Mouse (Mus musculus): ENCODE measurements at regions not wholly inside any gene's neighbourhood (a gene's known extent, or its start where the extent isn't known, plus 50 kb on each side); places are given as distances from the start of the nearest gene placed in this dataset.
"Not testable (repeated sequence)": the region's sequence is repeated elsewhere in the genome, so short reads cannot be mapped to it uniquely, and the experiment has no call there.

GRCm38 (mm10) chr2:11067384-11067783 is 104.5 kb upstream of the Prkcq start:
- no peak for TF ChIP-seq POLR2A (IDR thresholded peaks at IDR 0.05; ENCODE audit: borderline replicate concordance, control insufficient read depth, low read depth, low read length)
- no peak for TF ChIP-seq CTCF (IDR thresholded peaks at IDR 0.05; ENCODE audit: control insufficient read depth, insufficient read depth, low read length)
- no peak overlapping the region for H3K4me3 ChIP-seq (replicated peaks; ENCODE audit: control insufficient read depth, low read depth, low read length)
- no peak overlapping the region for H3K27ac ChIP-seq (ENCODE audit: control insufficient read depth, insufficient read depth, low read depth, low read length, poor library complexity)
- H3K4me1 ChIP-seq (ENCODE audit: control insufficient read depth, insufficient read depth, low read length), result no peaks in the 10 kb centered on the region
- 78% methylated on average over 4 of the region's 4 CpGs for WGBS

DNA sequence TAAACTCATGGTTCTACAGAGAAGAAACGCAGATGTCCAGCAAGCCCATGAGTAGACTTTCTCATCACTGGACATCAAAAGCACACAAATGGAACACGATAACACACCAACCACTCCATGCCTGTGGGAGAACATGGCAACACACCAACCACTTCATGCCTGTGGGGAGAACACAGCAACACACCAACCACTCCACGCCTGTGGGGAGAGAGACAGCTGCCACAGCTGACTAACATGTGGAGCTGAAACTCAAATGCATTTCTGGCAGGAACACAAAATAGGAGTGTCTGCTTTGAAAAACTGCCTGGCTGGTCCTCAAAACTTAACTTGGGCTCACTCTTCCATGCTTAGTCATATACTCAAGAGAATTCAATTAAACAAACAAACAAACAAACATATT is 88.4 kb upstream of the Prkcq start:
- H3K4me1 ChIP-seq (ENCODE audit: control insufficient read depth, insufficient read depth, low read length), result no peaks in the 10 kb centered on the region
- H3K4me3 ChIP-seq (replicated peaks; ENCODE audit: control insufficient read depth, low read depth, low read length), result no peak overlapping the region
- no peak overlapping the region for H3K27ac ChIP-seq (ENCODE audit: control insufficient read depth, insufficient read depth, low read depth, low read length, poor library complexity)
- TF ChIP-seq POLR2A (IDR thresholded peaks at IDR 0.05; ENCODE audit: borderline replicate concordance, control insufficient read depth, low read depth, low read length) (no peak), CTCF (IDR thresholded peaks at IDR 0.05; ENCODE audit: control insufficient read depth, insufficient read depth, low read length) (no peak)
- 76% methylated on average over 3 of the region's 3 CpGs for WGBS

DNA sequence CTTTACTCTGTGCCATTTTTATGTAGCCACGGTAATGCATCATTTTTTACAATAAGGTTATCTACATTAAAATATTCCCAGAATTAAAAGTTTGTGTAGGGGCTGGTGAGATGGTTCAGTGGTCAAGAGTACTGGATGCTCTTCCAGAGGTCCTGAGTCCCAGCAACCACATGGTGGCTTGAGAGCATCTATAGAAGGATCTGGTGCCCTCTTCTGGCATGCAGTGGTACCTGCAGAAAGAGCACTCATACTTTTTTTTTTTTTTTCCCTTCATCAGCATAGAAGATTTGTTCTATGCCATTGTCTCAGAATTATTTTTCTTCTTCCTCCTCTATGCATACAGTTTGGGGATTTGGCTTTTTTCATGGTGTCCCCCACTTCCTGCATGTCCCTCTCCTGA is 84.9 kb upstream of the Prkcq start:
- Histone ChIP-seq H3K4me3 (replicated peaks; ENCODE audit: control insufficient read depth, low read depth, low read length) (no peak overlapping the region), H3K27ac (ENCODE audit: control insufficient read depth, insufficient read depth, low read depth, low read length, poor library complexity) (no peak overlapping the region), H3K4me1 (ENCODE audit: control insufficient read depth, insufficient read depth, low read length) (no peaks in the 10 kb centered on the region)
- TF ChIP-seq CTCF (IDR thresholded peaks at IDR 0.05; ENCODE audit: control insufficient read depth, insufficient read depth, low read length) (peak; percentile 48; the same call in 1 of the 2 replicates), POLR2A (IDR thresholded peaks at IDR 0.05; ENCODE audit: borderline replicate concordance, control insufficient read depth, low read depth, low read length) (no peak)
- 36% methylated on average over 1 of the region's 1 CpGs for WGBS

DNA sequence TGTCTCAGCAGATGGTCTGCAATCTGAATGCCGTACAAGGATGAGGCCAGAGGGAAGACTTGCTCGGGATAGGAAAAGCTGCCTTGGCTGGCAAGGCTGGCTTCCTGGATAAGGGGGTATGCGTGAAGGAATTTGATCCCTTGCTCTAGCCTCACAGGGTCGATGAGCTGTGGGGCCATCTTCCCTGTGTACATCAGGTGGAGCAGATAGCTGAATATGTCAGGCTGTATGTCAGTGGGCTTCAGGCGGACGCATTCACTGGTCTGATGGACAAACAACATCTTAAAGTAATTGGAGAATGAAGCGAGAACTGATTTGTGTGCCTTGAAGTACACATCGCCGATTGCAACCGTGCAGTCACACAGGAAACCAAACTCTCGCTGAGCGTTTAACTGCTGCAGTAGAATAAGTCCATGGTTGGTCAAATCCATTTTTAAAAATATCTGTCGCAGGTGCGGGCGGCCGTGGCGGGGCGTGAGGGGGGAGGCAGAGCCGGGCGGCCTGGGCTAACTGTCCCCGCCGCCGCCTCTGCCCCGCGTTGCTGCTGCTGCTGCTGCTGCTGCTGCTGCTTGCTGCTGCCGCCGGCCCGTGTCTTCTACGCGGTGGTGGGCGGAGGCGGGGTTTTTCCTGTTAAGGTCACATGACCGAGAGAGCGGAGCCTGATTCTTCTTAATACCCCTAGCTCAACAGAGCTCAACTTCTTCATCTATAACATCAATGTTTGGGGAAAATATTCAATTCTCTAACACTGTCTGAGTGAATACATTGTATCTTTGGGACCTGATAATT is 71.9 kb upstream of the Prkcq start:
- H3K4me1 ChIP-seq (ENCODE audit: control insufficient read depth, insufficient read depth, low read length); H3K27ac ChIP-seq (ENCODE audit: control insufficient read depth, insufficient read depth, low read depth, low read length, poor library complexity); H3K4me3 ChIP-seq (replicated peaks; ENCODE audit: control insufficient read depth, low read depth, low read length): not testable (repeated sequence)
- 29% methylated on average over 34 of the region's 34 CpGs for WGBS

DNA sequence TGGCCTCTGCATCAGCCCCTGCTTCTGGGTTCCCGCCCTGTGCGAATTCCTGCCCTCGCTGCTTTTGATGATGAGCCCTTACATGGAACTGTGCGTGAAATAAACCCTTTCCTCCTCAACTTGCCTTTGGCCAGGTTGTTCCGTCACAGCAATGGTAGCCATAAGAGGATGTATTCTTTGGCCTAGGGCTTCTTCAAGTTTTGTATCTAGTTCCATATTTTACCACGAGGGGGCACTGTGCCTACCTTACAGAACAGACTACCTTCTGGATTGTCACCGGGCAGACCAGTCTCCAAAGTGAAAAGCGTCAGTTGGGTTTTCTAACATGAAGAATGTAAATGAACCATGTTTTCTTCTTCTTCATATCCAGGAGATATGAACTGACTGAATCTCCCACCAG is 58.7 kb upstream of the Prkcq start:
- WGBS, result 41% methylated on average over 8 of the region's 8 CpGs
- TF ChIP-seq CTCF (IDR thresholded peaks at IDR 0.05; ENCODE audit: control insufficient read depth, insufficient read depth, low read length) (peak; percentile 41), POLR2A (IDR thresholded peaks at IDR 0.05; ENCODE audit: borderline replicate concordance, control insufficient read depth, low read depth, low read length) (no peak)
- H3K4me3 ChIP-seq (replicated peaks; ENCODE audit: control insufficient read depth, low read depth, low read length), result no peak overlapping the region
- no peaks in the 10 kb centered on the region; the same call in 1 of the 2 replicates for H3K4me1 ChIP-seq (ENCODE audit: control insufficient read depth, insufficient read depth, low read length)
- H3K27ac ChIP-seq (ENCODE audit: control insufficient read depth, insufficient read depth, low read depth, low read length, poor library complexity), result no peak overlapping the region

DNA sequence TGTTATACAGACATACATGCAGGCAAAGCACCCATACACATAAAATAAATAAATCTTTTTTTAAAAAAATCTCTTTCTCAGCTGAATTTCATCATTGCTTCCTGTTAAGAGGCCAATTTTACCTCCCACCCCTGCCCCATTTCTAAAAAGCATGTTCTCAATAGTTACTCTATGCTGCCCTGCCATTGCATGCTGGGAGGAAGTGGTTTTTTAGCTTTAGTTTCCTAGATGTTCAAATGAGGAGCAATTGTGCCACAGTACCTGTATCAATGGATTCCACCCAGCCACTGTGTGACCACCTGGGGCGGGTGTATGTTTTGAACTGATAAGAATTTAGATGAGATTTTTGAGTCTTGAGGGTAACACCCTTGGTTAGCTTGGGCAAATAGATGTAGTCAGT is 53.3 kb upstream of the Prkcq start:
- no peak overlapping the region for H3K27ac ChIP-seq (ENCODE audit: control insufficient read depth, insufficient read depth, low read depth, low read length, poor library complexity)
- 45% methylated on average over 1 of the region's 1 CpGs for WGBS
- H3K4me3 ChIP-seq (replicated peaks; ENCODE audit: control insufficient read depth, low read depth, low read length), result no peak overlapping the region
- TF ChIP-seq POLR2A (IDR thresholded peaks at IDR 0.05; ENCODE audit: borderline replicate concordance, control insufficient read depth, low read depth, low read length), result no peak
- no peak for TF ChIP-seq CTCF (IDR thresholded peaks at IDR 0.05; ENCODE audit: control insufficient read depth, insufficient read depth, low read length)
- no peaks in the 10 kb centered on the region; the same call in 1 of the 2 replicates for H3K4me1 ChIP-seq (ENCODE audit: control insufficient read depth, insufficient read depth, low read length)

DNA sequence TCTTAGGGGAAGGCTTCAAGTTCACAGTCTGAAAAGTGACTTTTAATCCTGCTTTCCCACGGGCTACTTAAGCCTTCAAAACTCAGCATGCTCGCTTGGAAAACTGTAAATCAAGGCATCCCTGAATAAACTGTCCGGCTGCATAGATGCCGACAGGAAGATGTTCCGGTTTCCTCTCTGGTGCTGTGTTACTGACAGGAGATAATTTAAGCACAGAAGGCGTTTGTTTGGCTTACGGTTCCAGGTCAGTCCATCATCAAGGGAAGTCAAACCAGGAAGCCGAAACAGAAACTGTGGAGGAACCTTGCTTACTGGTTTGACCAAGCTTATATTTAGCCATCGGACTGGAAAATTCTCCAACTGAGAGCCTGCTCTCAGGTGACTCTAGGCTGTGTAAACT is 52.6 kb upstream of the Prkcq start:
- no peak overlapping the region for H3K4me3 ChIP-seq (replicated peaks; ENCODE audit: control insufficient read depth, low read depth, low read length)
- no peak overlapping the region for H3K27ac ChIP-seq (ENCODE audit: control insufficient read depth, insufficient read depth, low read depth, low read length, poor library complexity)
- WGBS, result 48% methylated on average over 9 of the region's 9 CpGs
- H3K4me1 ChIP-seq (ENCODE audit: control insufficient read depth, insufficient read depth, low read length), result no peaks in the 10 kb centered on the region; the same call in 1 of the 2 replicates
- no peak for TF ChIP-seq CTCF (IDR thresholded peaks at IDR 0.05; ENCODE audit: control insufficient read depth, insufficient read depth, low read length)
- TF ChIP-seq POLR2A (IDR thresholded peaks at IDR 0.05; ENCODE audit: borderline replicate concordance, control insufficient read depth, low read depth, low read length), result no peak

Data from bone marrow, adult 2 months (tissue).